Mouse (Mus musculus): ENCODE results near the gene Rab7b.

- TF ChIP-seq POLR2A (IDR thresholded peaks at IDR 0.05; ENCODE audit: borderline replicate concordance, extremely low read depth, insufficient read depth, insufficient read length, poor library complexity, severe bottlenecking) (no peak), CTCF (IDR thresholded peaks at IDR 0.05; ENCODE audit: borderline replicate concordance, extremely low read depth, insufficient read depth, insufficient read length) (no peak)
Observed at GRCm38 (mm10) chr1:131751181-131751890, 62.8 kb downstream of the Rab7b start.
